Mouse (Mus musculus): ENCODE measurements at regions not wholly inside any gene's neighbourhood (a gene's known extent, or its start where the extent isn't known, plus 50 kb on each side); places are given as distances from the start of the nearest gene placed in this dataset.
"Not testable (repeated sequence)": the region's sequence is repeated elsewhere in the genome, so short reads cannot be mapped to it uniquely, and the experiment has no call there.

GRCm38 (mm10) chr12:14242720-14243119, 90.9 kb upstream of the Fam84a start:
- not testable (repeated sequence) for DNase-seq

DNA sequence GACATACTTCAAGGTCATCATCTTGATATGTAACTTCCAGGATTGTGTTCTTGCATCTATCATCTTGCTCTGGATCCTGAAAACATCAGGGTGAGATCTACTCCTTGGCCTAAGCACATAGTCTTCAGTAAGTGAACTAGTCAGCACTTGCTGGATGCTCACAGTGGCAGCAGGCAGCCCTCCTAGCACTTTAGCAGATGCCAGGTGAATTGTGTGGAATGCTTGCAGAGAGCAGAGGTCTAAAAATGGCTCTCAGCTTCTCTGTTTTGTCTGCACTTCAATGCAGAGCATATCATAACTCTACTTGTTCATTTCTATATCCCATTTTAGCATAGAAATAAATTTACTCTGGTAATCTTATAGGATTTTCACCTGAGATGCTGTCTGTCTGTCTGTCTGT, 85.8 kb upstream of the Fam84a start:
- no peak for DNase-seq

- no peak for DNase-seq
Measured at GRCm38 (mm10) chr12:14235351-14235750, 83.5 kb upstream of the Fam84a start.

GRCm38 (mm10) chr12:14212618-14213017, 60.8 kb upstream of the Fam84a start:
- DNase-seq: no peak

- DNase-seq: no peak
Measured at GRCm38 (mm10) chr12:14209881-14210280, 58.0 kb upstream of the Fam84a start.

DNA sequence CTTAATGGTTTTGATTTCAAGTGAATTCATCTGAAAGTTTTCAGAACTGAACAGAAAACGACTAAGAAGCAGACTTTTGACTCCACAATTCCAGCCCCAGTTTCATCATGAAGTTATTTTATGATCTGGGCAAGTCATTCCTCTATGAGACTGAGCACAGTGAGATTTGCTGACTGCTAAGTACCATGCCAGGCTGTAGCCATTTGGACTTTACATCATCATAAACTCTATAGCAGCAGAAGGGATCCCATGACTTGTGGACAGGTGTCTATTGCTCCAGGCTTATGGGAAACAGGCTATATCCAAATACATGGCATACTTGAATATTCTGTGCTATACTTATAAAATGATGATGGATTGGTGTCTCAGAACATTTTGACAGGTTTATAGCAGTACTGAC, 55.4 kb upstream of the Fam84a start:
- no peak for DNase-seq

GRCm38 (mm10) chr12:14204491-14204890, 52.6 kb upstream of the Fam84a start:
- DNase-seq: no peak

Data from kidney, postnatal 36 days (tissue).